Comparison of ENCODE assay signal across 28 mouse cellular contexts in the genomic region with DNA sequence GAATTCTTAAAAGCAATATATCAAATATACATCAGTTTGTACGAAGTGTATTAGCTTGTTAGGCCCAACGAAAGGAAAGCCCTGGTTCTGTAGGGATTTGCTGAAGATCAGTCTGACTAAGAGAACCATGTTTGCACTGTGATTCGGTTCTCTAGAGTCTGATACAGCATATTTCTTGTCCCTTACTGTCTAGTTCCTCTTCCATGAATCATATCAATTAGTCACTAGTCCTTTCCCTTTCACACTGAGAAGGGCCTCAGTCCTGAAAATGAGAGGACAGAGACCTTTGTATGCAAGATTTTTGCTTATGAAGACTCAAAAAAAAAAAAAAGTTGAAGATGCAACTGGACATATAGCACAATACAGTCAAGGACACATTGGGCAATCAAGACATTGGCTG. TPM values are rescaled to one million over a fixed set of nuclear protein-coding genes. Genes with fewer than 3 reads are reported as not detected.
"Had no signal": no experiment of that assay in that cellular context is flagged by ENCODE, and none has a peak within 500 bp of the region (broad histone marks: within the 10 kb centered on the region; RNA-seq: fewer than 3 reads in every experiment).

No protein-coding gene starts in this region.

- H3K36me3 ChIP-seq: lung, embryonic 15.5 days; midbrain, embryonic 12.5 days; midbrain, embryonic 15.5 days; neural tube, embryonic 12.5 days; neural tube, embryonic 15.5 days; stomach, embryonic 15.5 days had no signal

- DNase-seq: kidney, adult 18-20 months; kidney, postnatal 14 days; kidney, postnatal 4 days; lung, adult 18-20 months; lung, postnatal 10 days; lung, postnatal 4 days; right cerebral cortex, adult 18-20 months; right cerebral cortex, postnatal 25 days; spleen, adult 18-20 months; thymus, postnatal 25 days had no signal

- ATAC-seq: midbrain, embryonic 15.5 days had no signal

- H3K4me2 ChIP-seq: liver, embryonic 11.5 days; lung, embryonic 15.5 days; midbrain, embryonic 12.5 days; midbrain, embryonic 15.5 days; neural tube, embryonic 12.5 days; neural tube, embryonic 15.5 days; stomach, embryonic 15.5 days had no signal

- H3K27ac ChIP-seq: liver, embryonic 14.5 days; lung, embryonic 15.5 days; midbrain, embryonic 12.5 days; midbrain, embryonic 15.5 days; neural tube, embryonic 12.5 days; neural tube, embryonic 15.5 days; stomach, embryonic 15.5 days had no signal

- H3K9ac ChIP-seq: liver, embryonic 14.5 days; lung, embryonic 15.5 days; midbrain, embryonic 12.5 days; midbrain, embryonic 15.5 days; neural tube, embryonic 12.5 days; neural tube, embryonic 15.5 days; stomach, embryonic 15.5 days had no signal

- H3K4me1 ChIP-seq: lung, embryonic 15.5 days; midbrain, embryonic 12.5 days; midbrain, embryonic 15.5 days; stomach, embryonic 15.5 days had no signal

- H3K27me3 ChIP-seq: lung, embryonic 15.5 days; midbrain, embryonic 15.5 days; neural tube, embryonic 12.5 days; neural tube, embryonic 15.5 days; stomach, embryonic 15.5 days had no signal

- H3K9me3 ChIP-seq: lung, embryonic 15.5 days; midbrain, embryonic 12.5 days; midbrain, embryonic 15.5 days; neural tube, embryonic 12.5 days; neural tube, embryonic 15.5 days; stomach, embryonic 15.5 days had no signal

- H3K4me3 ChIP-seq: lung, embryonic 15.5 days; midbrain, embryonic 12.5 days; midbrain, embryonic 15.5 days; neural tube, embryonic 12.5 days; neural tube, embryonic 15.5 days; stomach, embryonic 15.5 days had no signal

RNA-seq across cellular contexts. Expression of gene Gm47791, which starts 22.1 kb away (rescaled TPM):
- total RNA-seq: layer of hippocampus, adult 18-20 months; layer of hippocampus, postnatal 14 days; left cerebral cortex, adult 18-20 months; left cerebral cortex, postnatal 36 days; megakaryocyte, adult 5-6 weeks had no signal
- polyA plus RNA-seq: kidney, embryonic 16.5 days; limb, embryonic 11.5 days; limb, embryonic 14.5 days; liver, embryonic 11.5 days; liver, embryonic 14.5 days; lung, embryonic 15.5 days; midbrain, embryonic 12.5 days; midbrain, embryonic 15.5 days; neural tube, embryonic 12.5 days; neural tube, embryonic 15.5 days; stomach, embryonic 15.5 days; thymus, postnatal 0 days; urinary bladder, adult 2 months had no signal

RNA-seq across cellular contexts. Expression of gene Tm4sf20, which starts 24.8 kb away (rescaled TPM):
- total RNA-seq: layer of hippocampus, adult 18-20 months; layer of hippocampus, postnatal 14 days; left cerebral cortex, adult 18-20 months; left cerebral cortex, postnatal 36 days; megakaryocyte, adult 5-6 weeks had no signal
- polyA plus RNA-seq: limb, embryonic 11.5 days; limb, embryonic 14.5 days; liver, embryonic 11.5 days; liver, embryonic 14.5 days; neural tube, embryonic 15.5 days had no signal
